In the genomic region with DNA sequence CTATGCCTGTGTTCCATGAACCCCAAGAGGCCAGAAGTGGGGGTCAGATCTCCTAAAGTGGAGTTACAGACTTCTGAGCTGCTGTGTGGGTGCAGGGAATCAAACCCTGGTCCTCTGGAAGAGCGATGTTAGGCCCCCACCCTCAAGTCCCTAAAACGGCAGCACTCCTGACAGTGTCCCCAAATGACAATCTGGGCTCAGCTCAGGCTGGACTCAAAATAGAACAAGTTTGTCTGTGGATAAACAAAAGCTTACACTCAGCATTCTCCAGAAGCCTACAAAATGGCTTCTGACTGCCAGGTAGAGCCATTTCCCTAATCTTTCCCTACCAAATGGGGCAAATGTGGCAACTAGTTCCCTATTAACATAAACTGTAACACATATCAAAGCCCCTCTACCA, we compare ENCODE assay signal across 13 mouse cellular contexts. TPM values are rescaled to one million over a fixed set of nuclear protein-coding genes. Genes with fewer than 3 reads are reported as not detected.
DNase-seq lines count a peak whose midpoint lies in the region; ATAC-seq and TF ChIP-seq lines count a peak whose summit lies in the region.
"Had no signal": no experiment of that assay in that cellular context is flagged by ENCODE, and none has a peak within 500 bp of the region (broad histone marks: within the 10 kb centered on the region; RNA-seq: fewer than 3 reads in every experiment).

No protein-coding gene starts in this region.

- H3K9me3 ChIP-seq in hindbrain, embryonic 10.5 days, result no peaks in the 10 kb centered on the region
- H3K9me3 ChIP-seq in hindbrain, postnatal 0 days (ENCODE audit: low read length), result no peaks in the 10 kb centered on the region
- H3K9me3 ChIP-seq in ES-E14 (ENCODE audit: control insufficient read depth, insufficient read depth, low read depth, low read length), result no peaks in the 10 kb centered on the region
- H3K9me3 ChIP-seq in embryonic facial prominence, embryonic 11.5 days (replicated peaks; ENCODE audit: control insufficient read depth, low read length), result no peaks in the 10 kb centered on the region
- H3K9me3 ChIP-seq in limb, embryonic 14.5 days (ENCODE audit: control insufficient read depth, low read length), result no peaks in the 10 kb centered on the region

- H3K4me2 ChIP-seq in hindbrain, postnatal 0 days (ENCODE audit: low read depth, low read length), result no peak overlapping the region
- H3K4me2 ChIP-seq in embryonic facial prominence, embryonic 11.5 days (ENCODE audit: low read depth, low read length), result no peak overlapping the region; the same call in 1 of the 2 replicates
- no peak overlapping the region for H3K4me2 ChIP-seq in limb, embryonic 14.5 days (replicated peaks; ENCODE audit: low read depth, low read length, severe bottlenecking)

- DNase-seq in hindbrain, embryonic 10.5 days (ENCODE audit: low spot score), result no peak
- no peak for DNase-seq in hindbrain, postnatal 0 days (ENCODE audit: low spot score)
- DNase-seq in ES-E14 (ENCODE audit: low read depth, low spot score), result no peak
- DNase-seq in embryonic facial prominence, embryonic 11.5 days (ENCODE audit: low spot score), result no peak
- no peak for DNase-seq in limb, embryonic 14.5 days (ENCODE audit: low spot score)
- no peak for DNase-seq in embryo, embryonic 11 days
- DNase-seq in frontal cortex, postnatal 25 days (ENCODE audit: low spot score in 2 of 2), result no peak
- DNase-seq: cerebellum, adult 9-11 months; kidney, adult 18-20 months; liver; right cerebral cortex, postnatal 25 days had no signal

- in situ Hi-C loops in ES-E14 (cut with MboI; ENCODE audit: low sequenced_read_pairs in 2 of 2, unreplicated experiment in 2 of 2), result no loop called here

- no peak for ATAC-seq in hindbrain, postnatal 0 days
- ATAC-seq in embryonic facial prominence, embryonic 11.5 days (replicated peaks; ENCODE audit: insufficient number of reproducible peaks, low FRiP score, low TSS enrichment, low read depth), result no peak
- no peak for ATAC-seq in limb, embryonic 14.5 days (ENCODE audit: low FRiP score, low read depth)

- no peak overlapping the region for H3K4me3 ChIP-seq in hindbrain, embryonic 10.5 days
- no peak overlapping the region for H3K4me3 ChIP-seq in hindbrain, postnatal 0 days (ENCODE audit: low read length)
- peak overlapping the region in 1 of 2 experiments; percentile 25; a peak in 1 of 4 replicates for H3K4me3 ChIP-seq in ES-E14 (ENCODE audit: insufficient read depth in 1 of 2, low read depth in 1 of 2, low read length in 2 of 2, poor library complexity in 1 of 2, severe bottlenecking in 1 of 2)
- no peak overlapping the region for H3K4me3 ChIP-seq in embryonic facial prominence, embryonic 11.5 days (ENCODE audit: low read depth, low read length)
- no peak overlapping the region for H3K4me3 ChIP-seq in limb, embryonic 14.5 days (replicated peaks; ENCODE audit: low read length)

- peaks cover 43% of the 10 kb centered on the region for H3K4me1 ChIP-seq in hindbrain, embryonic 10.5 days (replicated peaks)
- H3K4me1 ChIP-seq in hindbrain, postnatal 0 days (ENCODE audit: insufficient read depth, low read length), result peaks cover 11% of the 10 kb centered on the region
- peaks cover 5 to 22% of the 10 kb centered on the region in 2 experiments; a peak in 3 of 4 replicates for H3K4me1 ChIP-seq in ES-E14 (ENCODE audit: control insufficient read depth in 2 of 2, insufficient read depth in 2 of 2, low read length in 2 of 2, poor library complexity in 1 of 2)
- H3K4me1 ChIP-seq in embryonic facial prominence, embryonic 11.5 days (ENCODE audit: control insufficient read depth, insufficient read depth, low read length), result peaks cover 9% of the 10 kb centered on the region; the same call in 1 of the 2 replicates
- H3K4me1 ChIP-seq in limb, embryonic 14.5 days (ENCODE audit: control insufficient read depth, insufficient read depth, low read length), result peaks cover 13% of the 10 kb centered on the region

- H3K36me3 ChIP-seq in hindbrain, embryonic 10.5 days, result no peaks in the 10 kb centered on the region
- no peaks in the 10 kb centered on the region for H3K36me3 ChIP-seq in hindbrain, postnatal 0 days (ENCODE audit: insufficient read depth, low read length)
- no peaks in the 10 kb centered on the region for H3K36me3 ChIP-seq in ES-E14 (ENCODE audit: control insufficient read depth, insufficient read depth, low read length, poor library complexity, severe bottlenecking)
- no peaks in the 10 kb centered on the region for H3K36me3 ChIP-seq in embryonic facial prominence, embryonic 11.5 days (replicated peaks; ENCODE audit: control insufficient read depth, insufficient read depth, low read depth, low read length)
- no peaks in the 10 kb centered on the region for H3K36me3 ChIP-seq in limb, embryonic 14.5 days (ENCODE audit: control insufficient read depth, insufficient read depth, low read length)

- 0 out of 2 replicates have a peak, but pooled peaks cover 4% of the 10 kb centered on the region for H3K27me3 ChIP-seq in hindbrain, embryonic 10.5 days (ENCODE audit: insufficient read depth, poor library complexity, severe bottlenecking)
- H3K27me3 ChIP-seq in hindbrain, postnatal 0 days (ENCODE audit: insufficient read depth, low read length), result no peaks in the 10 kb centered on the region
- no peaks in the 10 kb centered on the region for H3K27me3 ChIP-seq in embryonic facial prominence, embryonic 11.5 days (ENCODE audit: control insufficient read depth, insufficient read depth, low read length)
- H3K27me3 ChIP-seq in limb, embryonic 14.5 days (ENCODE audit: control insufficient read depth, insufficient read depth, low read length), result no peaks in the 10 kb centered on the region
- H3K27me3 ChIP-seq: CH12.LX had no signal

- no peak for TF ChIP-seq CTCF in hindbrain, postnatal 0 days (IDR thresholded peaks at IDR 0.05; ENCODE audit: low read depth)

- H3K27ac ChIP-seq in hindbrain, embryonic 10.5 days, result peak overlapping the region; percentile 88
- no peak overlapping the region for H3K27ac ChIP-seq in hindbrain, postnatal 0 days
- H3K27ac ChIP-seq in ES-E14 (ENCODE audit: insufficient read depth, low read depth, low read length, poor library complexity, severe bottlenecking), result peak overlapping the region; percentile 88; the same call in 1 of the 2 replicates
- H3K27ac ChIP-seq in embryonic facial prominence, embryonic 11.5 days (replicated peaks; ENCODE audit: low read depth, low read length), result 0 out of 2 replicates have a peak overlapping the region, but pooled peaks have one; percentile 22
- peak overlapping the region; percentile 2; the same call in 1 of the 2 replicates for H3K27ac ChIP-seq in limb, embryonic 14.5 days (replicated peaks; ENCODE audit: low read depth, low read length)

- no peak overlapping the region for H3K9ac ChIP-seq in hindbrain, postnatal 0 days (replicated peaks; ENCODE audit: low read length)
- peak overlapping the region; percentile 53; the same call in 1 of the 2 replicates for H3K9ac ChIP-seq in ES-E14 (ENCODE audit: insufficient read depth, low read depth, low read length, poor library complexity, severe bottlenecking)
- H3K9ac ChIP-seq in embryonic facial prominence, embryonic 11.5 days (replicated peaks; ENCODE audit: low read length), result no peak overlapping the region
- H3K9ac ChIP-seq in limb, embryonic 14.5 days (ENCODE audit: low read depth, low read length, severe bottlenecking), result no peak overlapping the region

- TF ChIP-seq POLR2A in limb, embryonic 14.5 days (IDR thresholded peaks at IDR 0.05; ENCODE audit: borderline replicate concordance, extremely low read depth, insufficient read depth, insufficient read length), result no peak

- WGBS in hindbrain, embryonic 10.5 days, result 77% methylated on average over 2 of the region's 2 CpGs
- 79% methylated on average over 2 of the region's 2 CpGs for WGBS in hindbrain, postnatal 0 days
- 74% methylated on average over 2 of the region's 2 CpGs for WGBS in embryonic facial prominence, embryonic 11.5 days
- WGBS in limb, embryonic 14.5 days, result 80% methylated on average over 2 of the region's 2 CpGs

RNA-seq across cellular contexts. Expression of a gene that starts 13.4 kb away (rescaled TPM):
- 0.73 and 0.86 TPM in 2 replicates for polyA plus RNA-seq in hindbrain, embryonic 10.5 days (2016; fragmentation: Nextera tagmentation; extraction: Ambion mirVana)
- total RNA-seq in hindbrain, postnatal 0 days (2014; rRNA removed), result 1.0 and 1.6 TPM in 2 replicates
- polyA plus RNA-seq in hindbrain, postnatal 0 days (2015; fragmentation: Nextera tagmentation; extraction: Ambion mirVana), result 1.4 and 2.1 TPM in 2 replicates
- total RNA-seq in ES-E14 (2012; rRNA removed), result 1.9 and 5.0 TPM in 2 replicates
- polyA plus RNA-seq in embryonic facial prominence, embryonic 11.5 days (2014; fragmentation: Nextera tagmentation; extraction: Ambion mirVana), result 0.55 and 0.71 TPM in 2 replicates
- polyA plus RNA-seq in limb, embryonic 14.5 days (2012; rRNA removed), result 3.3 and 3.6 TPM in 2 replicates
- 2.8 and 3.4 TPM in 2 replicates for polyA plus RNA-seq in limb, embryonic 14.5 days (2014; fragmentation: Nextera tagmentation; extraction: Ambion mirVana)
- total RNA-seq: megakaryocyte-erythroid progenitor cell, adult 5-6 weeks had no signal

RNA-seq across cellular contexts. Expression of a gene that starts 38.3 kb away (rescaled TPM):
- 14.2 and 20.3 TPM in 2 replicates for polyA plus RNA-seq in hindbrain, embryonic 10.5 days (2016; fragmentation: Nextera tagmentation; extraction: Ambion mirVana)
- 11.4 and 14.3 TPM in 2 replicates for total RNA-seq in hindbrain, postnatal 0 days (2014; rRNA removed)
- 8.9 and 11.4 TPM in 2 replicates for polyA plus RNA-seq in hindbrain, postnatal 0 days (2015; fragmentation: Nextera tagmentation; extraction: Ambion mirVana)
- total RNA-seq in ES-E14 (2012; rRNA removed), result 4.1 and 13.4 TPM in 2 replicates
- polyA plus RNA-seq in embryonic facial prominence, embryonic 11.5 days (2014; fragmentation: Nextera tagmentation; extraction: Ambion mirVana), result 5.1 and 6.1 TPM in 2 replicates
- 16.2 and 21.9 TPM in 2 replicates for polyA plus RNA-seq in limb, embryonic 14.5 days (2012; rRNA removed)
- polyA plus RNA-seq in limb, embryonic 14.5 days (2014; fragmentation: Nextera tagmentation; extraction: Ambion mirVana), result 11.8 and 12.5 TPM in 2 replicates

RNA-seq across cellular contexts. Expression of a gene that starts 42.5 kb away (rescaled TPM):
- polyA plus RNA-seq in hindbrain, embryonic 10.5 days (2016; fragmentation: Nextera tagmentation; extraction: Ambion mirVana), result 47.2 and 53.4 TPM in 2 replicates
- 110 and 126 TPM in 2 replicates for total RNA-seq in hindbrain, postnatal 0 days (2014; rRNA removed)
- 38.8 and 41.5 TPM in 2 replicates for polyA plus RNA-seq in hindbrain, postnatal 0 days (2015; fragmentation: Nextera tagmentation; extraction: Ambion mirVana)
- total RNA-seq in ES-E14 (2012; rRNA removed), result 207 and 253 TPM in 2 replicates
- polyA plus RNA-seq in embryonic facial prominence, embryonic 11.5 days (2014; fragmentation: Nextera tagmentation; extraction: Ambion mirVana), result 77.1 and 83.3 TPM in 2 replicates
- 64.5 and 72.1 TPM in 2 replicates for polyA plus RNA-seq in limb, embryonic 14.5 days (2012; rRNA removed)
- polyA plus RNA-seq in limb, embryonic 14.5 days (2014; fragmentation: Nextera tagmentation; extraction: Ambion mirVana), result 67.8 and 73.5 TPM in 2 replicates

RNA-seq across cellular contexts. Expression of a gene that starts 58.9 kb away (rescaled TPM):
- 58.8 and 69.9 TPM in 2 replicates for polyA plus RNA-seq in hindbrain, embryonic 10.5 days (2016; fragmentation: Nextera tagmentation; extraction: Ambion mirVana)
- total RNA-seq in hindbrain, postnatal 0 days (2014; rRNA removed), result 32.8 and 40.3 TPM in 2 replicates
- polyA plus RNA-seq in hindbrain, postnatal 0 days (2015; fragmentation: Nextera tagmentation; extraction: Ambion mirVana), result 39.5 and 40.9 TPM in 2 replicates
- 85.9 and 132 TPM in 2 replicates for total RNA-seq in ES-E14 (2012; rRNA removed)
- 47.7 and 53.1 TPM in 2 replicates for polyA plus RNA-seq in embryonic facial prominence, embryonic 11.5 days (2014; fragmentation: Nextera tagmentation; extraction: Ambion mirVana)
- 38.4 and 40.9 TPM in 2 replicates for polyA plus RNA-seq in limb, embryonic 14.5 days (2012; rRNA removed)
- 39.6 and 40.3 TPM in 2 replicates for polyA plus RNA-seq in limb, embryonic 14.5 days (2014; fragmentation: Nextera tagmentation; extraction: Ambion mirVana)
